Mouse (Mus musculus): Measurements from ENCODE around the gene Chd2.

Chd2 gene

DNA sequence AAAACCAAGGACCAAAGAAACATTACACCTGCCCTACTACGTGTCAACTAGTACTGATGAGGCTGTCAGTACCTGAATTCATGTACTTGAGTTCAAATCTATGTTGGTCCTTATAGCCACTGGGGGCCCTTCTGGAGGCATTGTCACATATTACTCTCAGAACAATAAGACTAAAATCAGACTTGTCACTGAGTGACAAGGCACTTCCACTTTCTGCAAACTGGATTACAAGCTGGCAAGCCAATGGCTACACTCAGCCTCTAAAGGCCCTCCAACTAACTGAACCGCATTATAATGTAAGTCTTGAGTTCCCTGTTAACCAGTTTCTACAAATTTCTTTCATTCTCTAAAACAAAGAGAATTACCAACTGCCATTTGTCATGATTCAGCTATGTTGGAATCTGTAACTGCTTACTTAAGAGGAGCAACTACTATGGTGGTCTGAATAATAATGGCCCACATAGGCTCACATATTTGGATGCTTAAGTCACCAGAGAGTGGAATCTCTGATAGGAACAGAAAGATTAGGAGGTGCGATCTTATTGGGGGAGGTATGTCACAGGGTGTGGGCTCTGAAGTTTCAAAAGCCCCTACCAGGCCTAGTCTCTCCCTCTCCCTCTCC lies 89.3 kb downstream of the Chd2 start:
- DNase-seq (ENCODE audit: low read depth, low spot score), result no peak

DNA sequence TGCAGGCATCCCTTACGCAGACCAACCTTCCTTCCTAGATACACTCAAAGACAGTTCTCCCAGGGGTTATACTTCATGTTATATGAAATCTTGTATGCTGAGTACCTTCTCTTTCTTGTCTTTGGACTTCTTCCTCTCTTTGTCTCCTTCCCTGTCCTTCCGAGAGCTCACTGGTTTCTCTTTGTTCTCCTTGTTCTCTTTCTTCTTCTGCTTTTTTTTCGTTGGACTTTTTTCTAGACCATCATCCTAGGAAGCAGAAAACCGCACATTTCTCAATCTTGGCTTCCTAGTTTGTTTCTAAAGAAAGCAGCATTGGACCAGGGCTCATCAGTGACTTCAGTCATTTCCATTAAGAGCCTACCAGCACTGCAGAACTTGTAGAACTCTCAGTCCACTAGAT lies 90.0 kb downstream of the Chd2 start:
- no peak for DNase-seq (ENCODE audit: low read depth, low spot score)

DNA sequence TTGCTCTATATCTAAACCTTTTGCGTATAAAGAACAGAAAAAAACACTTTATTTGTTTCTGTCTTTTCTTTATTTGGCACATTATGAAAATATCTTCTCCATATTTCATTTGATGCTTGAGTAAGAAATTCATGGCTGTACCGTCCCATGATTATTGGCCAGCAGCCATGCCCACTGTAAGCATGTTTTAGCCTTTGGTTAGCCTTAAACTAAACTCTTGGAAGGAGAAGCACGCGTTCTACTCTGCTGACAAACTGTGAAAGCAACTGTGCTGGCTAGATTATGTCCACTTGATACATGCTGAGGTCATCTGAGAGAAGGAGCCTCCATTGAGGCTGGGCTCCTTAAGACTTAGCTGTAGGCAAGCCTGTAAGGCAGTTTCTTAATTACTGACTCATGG lies 99.4 kb downstream of the Chd2 start:
- DNase-seq (ENCODE audit: low read depth, low spot score), result no peak

DNA sequence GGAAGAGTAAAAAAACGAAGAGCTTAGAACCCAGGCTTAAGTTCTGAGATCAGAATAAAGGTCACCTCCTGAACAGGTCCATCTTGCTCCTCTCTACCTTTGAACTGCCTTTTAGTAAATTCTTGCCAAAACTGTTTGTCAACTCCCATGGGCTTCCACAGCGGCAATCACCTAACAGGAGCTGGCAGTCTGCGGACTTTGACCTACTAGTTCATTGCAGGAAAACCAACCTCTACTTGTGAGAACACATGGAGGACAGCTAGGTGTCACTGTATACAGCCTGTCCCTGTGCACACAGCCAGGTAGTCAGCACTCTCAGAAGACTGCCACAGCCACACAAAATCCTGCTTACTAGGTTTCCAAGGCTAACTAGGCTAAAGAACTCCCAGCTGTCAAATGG lies 99.8 kb downstream of the Chd2 start:
- no peak for DNase-seq (ENCODE audit: low read depth, low spot score)

- no peak for DNase-seq (ENCODE audit: low read depth, low spot score)
Measured at GRCm38 (mm10) chr7:73435685-73436084, 105.9 kb downstream of the Chd2 start.

- no peak for DNase-seq (ENCODE audit: low read depth, low spot score)
Measured at GRCm38 (mm10) chr7:73434336-73434677, 107.3 kb downstream of the Chd2 start.

- no peak for DNase-seq (ENCODE audit: low read depth, low spot score)
Measured at GRCm38 (mm10) chr7:73433637-73434335, 107.8 kb downstream of the Chd2 start.

- DNase-seq (ENCODE audit: low read depth, low spot score), result no peak
Measured at GRCm38 (mm10) chr7:73428525-73428924, 113.1 kb downstream of the Chd2 start.

DNA sequence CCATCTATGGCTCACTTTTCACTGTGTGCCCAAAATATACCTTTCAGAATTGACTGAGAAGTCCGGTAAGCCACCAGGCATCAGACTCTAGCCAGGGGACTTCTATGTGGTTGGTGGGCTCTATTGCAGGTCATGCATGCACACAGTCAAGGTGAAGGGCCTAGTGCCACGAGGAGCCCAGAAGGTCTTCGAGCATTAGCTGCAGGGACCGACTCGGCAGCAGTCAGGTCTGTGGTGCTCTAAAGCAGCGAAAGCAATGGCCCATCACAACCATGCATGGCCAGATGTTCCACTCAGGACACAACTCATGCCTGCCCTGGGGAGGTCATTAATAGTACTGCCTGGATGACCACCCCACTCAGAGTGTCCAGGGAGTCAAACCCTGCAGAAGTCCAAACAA lies 113.8 kb downstream of the Chd2 start:
- DNase-seq (ENCODE audit: low read depth, low spot score), result no peak

- DNase-seq (ENCODE audit: low read depth, low spot score), result no peak
Measured at GRCm38 (mm10) chr7:73426752-73427386, 114.8 kb downstream of the Chd2 start.

- no peak for DNase-seq (ENCODE audit: low read depth, low spot score)
Measured at GRCm38 (mm10) chr7:73426235-73426634, 115.4 kb downstream of the Chd2 start.

- DNase-seq (ENCODE audit: low read depth, low spot score), result no peak
Measured at GRCm38 (mm10) chr7:73425451-73425850, 116.2 kb downstream of the Chd2 start.

DNA sequence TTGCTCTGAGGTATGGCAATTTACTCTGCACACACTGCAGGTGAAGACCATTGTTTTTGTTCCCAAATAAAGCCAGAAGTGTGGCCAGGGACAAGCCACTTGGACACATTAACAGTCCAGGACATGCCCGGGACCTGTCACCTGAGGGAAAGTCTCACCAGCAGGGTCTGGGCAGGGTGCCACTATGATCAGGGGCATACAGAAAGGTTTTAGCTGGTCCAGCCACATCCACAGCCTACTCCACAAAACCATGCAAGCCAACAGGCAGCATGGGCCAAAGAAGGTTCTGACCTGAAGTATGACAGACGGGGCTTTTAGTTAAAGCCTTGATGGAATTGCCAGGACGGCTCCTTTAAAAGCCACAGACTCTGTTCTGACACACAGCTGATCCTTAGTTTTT lies 116.9 kb downstream of the Chd2 start:
- no peak for DNase-seq (ENCODE audit: low read depth, low spot score)

GRCm38 (mm10) chr7:73424243-73424642 lies 117.4 kb downstream of the Chd2 start:
- DNase-seq (ENCODE audit: low read depth, low spot score), result no peak

GRCm38 (mm10) chr7:73423236-73423635 lies 118.4 kb downstream of the Chd2 start:
- DNase-seq (ENCODE audit: low read depth, low spot score), result peak; percentile 86

DNA sequence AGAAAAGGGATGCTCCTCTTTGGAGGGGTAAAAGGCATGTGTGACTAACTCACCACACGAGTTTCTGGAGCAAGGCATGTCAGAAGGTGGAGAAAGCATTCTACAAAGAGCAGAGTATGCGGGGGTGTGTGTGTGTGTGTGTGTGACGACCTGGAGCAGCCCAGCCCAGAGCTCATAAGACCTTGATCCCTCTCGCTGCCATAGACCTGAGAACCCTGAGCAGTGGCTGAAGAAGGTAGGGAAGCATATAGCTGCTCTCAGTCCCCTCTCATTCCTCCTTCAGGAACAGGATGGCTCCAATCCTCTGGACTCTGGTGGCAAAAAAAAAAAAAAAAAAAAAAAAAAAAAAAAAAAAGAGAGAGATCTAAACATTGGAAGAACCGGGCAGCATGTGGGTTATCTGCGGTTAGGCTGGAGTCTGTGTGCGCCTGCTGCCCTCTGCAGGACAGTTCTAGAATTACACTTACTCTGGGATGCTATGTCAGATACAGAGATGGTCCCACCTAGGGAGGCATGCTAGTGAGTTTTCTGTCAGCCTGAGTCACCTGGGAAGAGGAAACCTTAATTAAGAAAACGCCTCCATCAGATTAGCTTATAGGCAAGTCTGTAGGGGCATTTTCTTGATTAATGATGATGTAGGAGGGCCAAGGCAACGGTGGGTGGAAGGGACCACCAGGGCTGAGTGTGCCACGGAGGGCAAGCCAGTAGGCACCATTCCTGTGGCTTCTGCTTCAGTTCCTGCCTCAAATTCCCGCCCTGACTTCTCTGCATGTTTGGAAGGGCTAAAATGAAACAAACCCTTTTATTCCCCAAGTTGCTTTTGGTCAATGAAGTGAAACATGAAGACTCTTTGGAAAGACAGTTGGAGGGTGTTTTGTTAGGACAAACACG lies 119.2 kb downstream of the Chd2 start:
- peak; percentile 82 for DNase-seq (ENCODE audit: low read depth, low spot score)

- no peak for DNase-seq (ENCODE audit: low read depth, low spot score)
Measured at GRCm38 (mm10) chr7:73421278-73422015, 120.2 kb downstream of the Chd2 start.

DNA sequence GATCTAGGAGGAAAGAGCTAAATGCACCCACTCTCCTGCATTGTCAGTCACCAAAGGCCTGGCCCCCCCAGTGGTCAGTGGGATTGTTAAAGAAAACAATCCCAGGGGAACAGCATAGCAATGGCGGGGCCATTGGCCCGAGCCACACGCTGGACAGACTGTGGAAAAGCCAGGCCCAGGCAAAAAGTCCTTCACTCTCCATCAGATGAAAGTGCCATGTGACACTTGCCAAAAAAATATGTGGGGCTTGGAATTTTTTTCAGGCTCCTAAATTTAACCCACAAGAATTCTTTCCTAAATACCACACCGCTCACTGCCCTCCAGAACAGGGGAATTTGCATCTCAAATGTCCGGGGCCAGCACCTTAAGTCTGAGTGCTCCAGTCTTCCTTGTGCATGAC lies 120.8 kb downstream of the Chd2 start:
- no peak for DNase-seq (ENCODE audit: low read depth, low spot score)

GRCm38 (mm10) chr7:73419375-73419774 lies 122.3 kb downstream of the Chd2 start:
- DNase-seq (ENCODE audit: low read depth, low spot score), result no peak

DNA sequence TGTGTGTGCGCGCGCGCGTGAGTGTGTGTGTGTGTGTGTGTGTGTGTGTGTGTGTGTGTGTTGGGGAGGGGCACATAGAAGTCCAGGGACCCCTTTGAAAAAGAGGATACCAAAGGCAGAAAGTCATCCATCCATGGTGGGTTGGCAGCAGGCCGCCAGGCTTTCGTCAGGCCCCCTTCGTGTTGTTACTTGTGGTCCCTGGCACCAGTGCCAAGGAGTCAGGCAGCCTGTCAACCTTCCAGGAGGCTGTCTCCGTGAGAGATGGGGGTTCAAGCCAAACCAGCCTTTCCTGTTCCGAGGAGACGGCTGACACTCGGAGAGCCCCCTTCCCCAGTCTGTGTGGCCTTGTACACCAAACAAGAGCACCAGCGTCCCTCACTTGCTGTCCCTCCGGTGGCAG lies 127.4 kb downstream of the Chd2 start:
- no peak for DNase-seq (ENCODE audit: low read depth, low spot score)

GRCm38 (mm10) chr7:73412419-73412818 lies 129.2 kb downstream of the Chd2 start:
- no peak for DNase-seq (ENCODE audit: low read depth, low spot score)

GRCm38 (mm10) chr7:73411986-73412385 lies 129.6 kb downstream of the Chd2 start:
- no peak for DNase-seq (ENCODE audit: low read depth, low spot score)
